Mouse (Mus musculus) liver, postnatal 0 days (tissue): Measurements from ENCODE around the gene Armc7.
"Not testable (repeated sequence)": the region's sequence is repeated elsewhere in the genome, so short reads cannot be mapped to it uniquely, and the experiment has no call there.

Experiments used
- CTCF ChIP-seq: sonication (generic); IDR thresholded peaks from 2 replicates; pipeline ENCODE4 v1.5.1; 2016; ENCODE audit warnings: antibody characterized with exemption, low read depth
- EP300 ChIP-seq: IDR thresholded peaks from 2 replicates; pipeline ENCODE4 v1.6.1; 2016; ENCODE audit warnings: antibody characterized with exemption, low read depth, mild to moderate bottlenecking

- not testable (repeated sequence) for TF ChIP-seq CTCF, EP300
These were observed 20.6 kb upstream of the Armc7 start for GRCm38 (mm10) chr11:115454822-115455221.
